Mouse (Mus musculus): ENCODE results near the gene Cpsf4. TPM values are rescaled to one million over a fixed set of nuclear protein-coding genes. Genes with fewer than 3 reads are reported as not detected.
"Not testable (repeated sequence)": the region's sequence is repeated elsewhere in the genome, so short reads cannot be mapped to it uniquely, and the experiment has no call there.

The Cpsf4 gene
- total RNA-seq, 2 experiments from 2014 or later, result 35.2 to 36.4 TPM

- intact Hi-C loops (cut with DNase I), result no loop called here
- DNase-seq, result no peak
Observed at GRCm38 (mm10) chr5:145167306-145167661, 271 bp downstream of the Cpsf4 start.

GRCm38 (mm10) chr5:145178461-145178980, 11.5 kb downstream of the Cpsf4 start:
- intact Hi-C loops (cut with DNase I), result no loop called here
- DNase-seq, result no peak

GRCm38 (mm10) chr5:145185244-145185643, 18.2 kb downstream of the Cpsf4 start:
- no peak for DNase-seq
- intact Hi-C loops (cut with DNase I), result no loop called here

GRCm38 (mm10) chr5:145189416-145189815, 22.4 kb downstream of the Cpsf4 start:
- intact Hi-C loops (cut with DNase I), result no loop called here
- DNase-seq, result no peak

- DNase-seq, result no peak
- intact Hi-C loops (cut with DNase I), result no loop called here
Observed at GRCm38 (mm10) chr5:145190373-145190772, 23.4 kb downstream of the Cpsf4 start.

- DNase-seq, result peak; percentile 92
- intact Hi-C loops (cut with DNase I), result no loop called here
Observed at GRCm38 (mm10) chr5:145190875-145191798, 24.1 kb downstream of the Cpsf4 start.

GRCm38 (mm10) chr5:145191962-145192361, 24.9 kb downstream of the Cpsf4 start, which contains the start of gene Atp5j2:
Atp5j2 (minus strand) TSS chr5:145192062.
- intact Hi-C loops (cut with DNase I), result no loop called here
- DNase-seq, result no peak

- no peak for DNase-seq
- intact Hi-C loops (cut with DNase I), result no loop called here
Observed at GRCm38 (mm10) chr5:145200387-145200786, 33.4 kb downstream of the Cpsf4 start.

- DNase-seq, result peak; percentile 57
- intact Hi-C loops (cut with DNase I), result no loop called here
Observed at GRCm38 (mm10) chr5:145201321-145201991, 34.4 kb downstream of the Cpsf4 start, which contains the start of gene Zkscan14. Zkscan14 (minus strand) TSS chr5:145201868.

- no peak for DNase-seq
- intact Hi-C loops (cut with DNase I), result no loop called here
Observed at GRCm38 (mm10) chr5:145202446-145202845, 35.4 kb downstream of the Cpsf4 start.

- peak; percentile 99 for DNase-seq
- intact Hi-C loops (cut with DNase I), result no loop called here
Observed at GRCm38 (mm10) chr5:145203936-145204691, 37.1 kb downstream of the Cpsf4 start, which contains the start of gene Zkscan5. Zkscan5 (plus strand) TSS chr5:145204562.

- DNase-seq, result no peak
- intact Hi-C loops (cut with DNase I), result no loop called here
Observed at GRCm38 (mm10) chr5:145205041-145205440, 38.0 kb downstream of the Cpsf4 start.

- intact Hi-C loops (cut with DNase I), result no loop called here
- no peak for DNase-seq
Observed at GRCm38 (mm10) chr5:145207385-145207784, 40.4 kb downstream of the Cpsf4 start.

- DNase-seq, result no peak
- intact Hi-C loops (cut with DNase I), result no loop called here
Observed at GRCm38 (mm10) chr5:145207954-145208353, 40.9 kb downstream of the Cpsf4 start.

- intact Hi-C loops (cut with DNase I); DNase-seq: not testable (repeated sequence)
Observed at GRCm38 (mm10) chr5:145208391-145208790, 41.4 kb downstream of the Cpsf4 start.

- intact Hi-C loops (cut with DNase I), result no loop called here
- DNase-seq, result no peak
Observed at GRCm38 (mm10) chr5:145211340-145211739, 44.3 kb downstream of the Cpsf4 start.

- intact Hi-C loops (cut with DNase I), result no loop called here
- no peak for DNase-seq
Observed at GRCm38 (mm10) chr5:145212216-145212615, 45.2 kb downstream of the Cpsf4 start.

GRCm38 (mm10) chr5:145213505-145213904, 46.5 kb downstream of the Cpsf4 start:
- no peak for DNase-seq
- intact Hi-C loops (cut with DNase I), result no loop called here

- intact Hi-C loops (cut with DNase I), result no loop called here
- DNase-seq, result no peak
Observed at GRCm38 (mm10) chr5:145214679-145215078, 47.7 kb downstream of the Cpsf4 start.

- no peak for DNase-seq
- intact Hi-C loops (cut with DNase I), result no loop called here
Observed at GRCm38 (mm10) chr5:145217746-145218145, 50.7 kb downstream of the Cpsf4 start.

GRCm38 (mm10) chr5:145218206-145218605, 51.2 kb downstream of the Cpsf4 start:
- intact Hi-C loops (cut with DNase I), result no loop called here
- no peak for DNase-seq
